Mouse (Mus musculus) erythroblast, embryonic 14.5 days (primary cell): ENCODE measurements around the gene Synj2. TPM values are rescaled to one million over a fixed set of nuclear protein-coding genes. Genes with fewer than 3 reads are reported as not detected.
A peak's percentile ranks its signal among the peaks of the same experiment; 100 is the strongest.

Experiments
- H3K27me3 ChIP-seq: 2 replicates; pipeline ENCODE4 v1.6.1; 2012; ENCODE audit warnings: inconsistent platforms; ENCODE audit not compliant: control insufficient read depth
- H3K36me3 ChIP-seq: 2 replicates; pipeline ENCODE4 v1.6.1; 2012; ENCODE audit warnings: mild to moderate bottlenecking, inconsistent platforms; ENCODE audit not compliant: control insufficient read depth
- H3K4me1 ChIP-seq: 2 replicates; pipeline ENCODE4 v1.6.1; 2012; ENCODE audit warnings: inconsistent platforms; ENCODE audit not compliant: control insufficient read depth
- H3K4me3 ChIP-seq: replicated peaks from 2 replicates; pipeline ENCODE3; 2012; ENCODE audit warnings: moderate library complexity, mild to moderate bottlenecking, inconsistent platforms
- H3K9me3 ChIP-seq: 2 replicates; pipeline ENCODE4 v1.6.1; 2012; ENCODE audit warnings: low read length, inconsistent platforms, mixed read lengths; ENCODE audit not compliant: control insufficient read depth
- GATA1 ChIP-seq: IDR thresholded peaks from 2 replicates; pipeline ENCODE4 v1.6.1; 2012; ENCODE audit warnings: low read length, inconsistent platforms, mixed read lengths
- TAL1 ChIP-seq: IDR thresholded peaks from 3 replicates; pipeline ENCODE4 v1.6.1; 2012; ENCODE audit warnings: low read length, inconsistent platforms, mixed read lengths
- polyA plus RNA-seq: library from polyadenylated mRNA; stranded (reverse); fragments of >175 nt; gene quantifications from 2 replicates; pipeline ENCODE4 v1.2.3, GENCODE M21; 2012

The Synj2 gene
- polyA plus RNA-seq, 1 experiment = not detected

GRCm38 (mm10) chr17:6067613-6068012 lies 126.5 kb downstream of the Synj2 start:
- Histone ChIP-seq H3K36me3 (peaks cover 53% of the 10 kb centered on the region), H3K4me3 (no peak overlapping the region), H3K9me3 (no peaks in the 10 kb centered on the region), H3K27me3 (no peaks in the 10 kb centered on the region), H3K4me1 (no peaks in the 10 kb centered on the region)
- TF ChIP-seq GATA1 (no peak), TAL1 (no peak)

- H3K9me3 ChIP-seq = no peaks in the 10 kb centered on the region
- TF ChIP-seq TAL1 (no peak), GATA1 (no peak)
- H3K36me3 ChIP-seq = peaks cover 55% of the 10 kb centered on the region
- H3K4me1 ChIP-seq = no peaks in the 10 kb centered on the region
- H3K4me3 ChIP-seq = no peak overlapping the region
- H3K27me3 ChIP-seq = no peaks in the 10 kb centered on the region
These were observed 128.8 kb downstream of the Synj2 start for GRCm38 (mm10) chr17:6069866-6070265.

GRCm38 (mm10) chr17:6073405-6073804 lies 132.3 kb downstream of the Synj2 start:
- peaks cover 39% of the 10 kb centered on the region for H3K36me3 ChIP-seq
- H3K27me3 ChIP-seq = no peaks in the 10 kb centered on the region
- H3K4me1 ChIP-seq = peaks cover 10% of the 10 kb centered on the region
- no peak overlapping the region for H3K4me3 ChIP-seq
- TF ChIP-seq TAL1 = no peak
- no peak for TF ChIP-seq GATA1
- no peaks in the 10 kb centered on the region for H3K9me3 ChIP-seq

- Histone ChIP-seq H3K27me3 (no peaks in the 10 kb centered on the region), H3K4me3 (peak within 1 kb of the TSS; percentile 89), H3K36me3 (peaks cover 17% of the 10 kb centered on the region), H3K4me1 (peaks cover 33% of the 10 kb centered on the region), H3K9me3 (no peaks in the 10 kb centered on the region)
- no peak for TF ChIP-seq TAL1
- peak; percentile 59 for TF ChIP-seq GATA1
These were observed 138.4 kb downstream of the Synj2 start, which contains the start of the genes Serac1 and Gtf2h5 for GRCm38 (mm10) chr17:6079287-6080122. Serac1 (minus strand) TSS chr17:6079741. Gtf2h5 (plus strand) TSS chr17:6079786.

- H3K36me3 ChIP-seq = peaks cover 49% of the 10 kb centered on the region
- no peaks in the 10 kb centered on the region for H3K9me3 ChIP-seq
These were observed 142.3 kb downstream of the Synj2 start for GRCm38 (mm10) chr17:6083323-6083890.

GRCm38 (mm10) chr17:6091604-6092003 lies 150.5 kb downstream of the Synj2 start:
- H3K27me3 ChIP-seq = no peaks in the 10 kb centered on the region
- no peaks in the 10 kb centered on the region for H3K4me1 ChIP-seq
- TF ChIP-seq TAL1 (no peak), GATA1 (no peak)
- H3K9me3 ChIP-seq = no peaks in the 10 kb centered on the region
- no peak overlapping the region for H3K4me3 ChIP-seq
- H3K36me3 ChIP-seq = peaks cover 17% of the 10 kb centered on the region

More at GRCm38 (mm10) chr17:6083323-6083890, 142.3 kb downstream of the Synj2 start:
- Histone ChIP-seq H3K4me1 (peaks cover 23% of the 10 kb centered on the region), H3K27me3 (no peaks in the 10 kb centered on the region), H3K4me3 (no peak overlapping the region)
- TF ChIP-seq GATA1 (no peak), TAL1 (no peak)

Other genes starting within 250 kb of the Synj2 start
- gene Snx9, start 100.0 kb upstream of the Synj2 start, polyA plus RNA-seq = 0.20 and 0.32 TPM in 2 replicates
- gene Serac1, start 138.5 kb downstream of the Synj2 start, polyA plus RNA-seq = 0.03 and 0.14 TPM in 2 replicates
- gene Gtf2h5, start 138.5 kb downstream of the Synj2 start, polyA plus RNA-seq = 0.38 and 0.59 TPM in 2 replicates
- gene Tulp4, start 165.2 kb downstream of the Synj2 start, polyA plus RNA-seq = 2.7 and 3.0 TPM in 2 replicates